Mouse (Mus musculus) monocyte, adult 2 months (primary cell): ENCODE results near the gene Tsc22d2.

Source experiments
- DNase-seq, 2 experiments: peaks; one replicate each; pipeline ENCODE4 v3.0.0; 2022; ENCODE audit warnings: low spot score in 2 of 2, low read depth in 1 of 2

Gene Tsc22d2

GRCm38 (mm10) chr3:58513483-58513882, 99.0 kb downstream of the Tsc22d2 start:
- DNase-seq = no peak

- no peak for DNase-seq
These were observed 101.6 kb downstream of the Tsc22d2 start for GRCm38 (mm10) chr3:58515947-58516601.
